Mouse (Mus musculus) G1E (cell line): ENCODE measurements at regions not wholly inside any gene's neighbourhood (a gene's known extent, or its start where the extent isn't known, plus 50 kb on each side); places are given as distances from the start of the nearest gene placed in this dataset.

Experiments
- ATAC-seq: 2 replicates; pipeline ENCODE4 v1.8.0; 2016; ENCODE audit warnings: mild to moderate bottlenecking; ENCODE audit not compliant: insufficient number of reproducible peaks, poor library complexity, low FRiP score, severe bottlenecking; ENCODE audit errors: extremely low read depth
- DNase-seq: peaks from one replicate; pipeline ENCODE4 v3.0.0; 2012; ENCODE audit warnings: low spot score
- H3K27me3 ChIP-seq: 2 replicates; pipeline ENCODE4 v1.6.1; 2012; ENCODE audit warnings: mild to moderate bottlenecking, low read length, inconsistent platforms; ENCODE audit not compliant: insufficient read depth
- H3K36me3 ChIP-seq: replicated peaks from 2 replicates; pipeline ENCODE3; 2012; ENCODE audit warnings: mild to moderate bottlenecking, inconsistent platforms
- H3K4me1 ChIP-seq: 2 replicates; pipeline ENCODE4 v1.6.1; 2012; ENCODE audit warnings: low read depth, low read length, inconsistent platforms, mixed read lengths; ENCODE audit not compliant: insufficient read depth
- H3K4me3 ChIP-seq: 2 replicates; pipeline ENCODE4 v1.5.1; 2012; ENCODE audit warnings: low read depth, mild to moderate bottlenecking, inconsistent platforms, low read length, moderate library complexity, mixed read lengths
- H3K9me3 ChIP-seq: replicated peaks from 2 replicates; pipeline ENCODE4 v1.6.1; 2012; ENCODE audit warnings: inconsistent platforms
- CTCF ChIP-seq: IDR thresholded peaks from 2 replicates; pipeline ENCODE4 v1.5.1; 2012; ENCODE audit warnings: low read depth, low read length, inconsistent platforms, mixed read lengths
- GATA1 ChIP-seq: IDR thresholded peaks from 2 replicates; pipeline ENCODE4 v1.6.1; 2012; ENCODE audit warnings: borderline replicate concordance, low read length, inconsistent platforms, mixed read lengths
- GATA2 ChIP-seq: IDR thresholded peaks from 2 replicates; pipeline ENCODE4 v1.6.1; 2012; ENCODE audit warnings: low read depth, low read length, inconsistent platforms, borderline replicate concordance
- POLR2AphosphoS5 ChIP-seq: IDR thresholded peaks from 2 replicates; pipeline ENCODE4 v1.6.1; 2012; ENCODE audit warnings: low read depth, low read length, inconsistent platforms; ENCODE audit not compliant: insufficient replicate concordance
- TAL1 ChIP-seq: conservative IDR thresholded peaks from 2 replicates; pipeline ENCODE4 v1.6.1; 2012; ENCODE audit warnings: low read depth, low read length, inconsistent platforms, mixed read lengths

DNA sequence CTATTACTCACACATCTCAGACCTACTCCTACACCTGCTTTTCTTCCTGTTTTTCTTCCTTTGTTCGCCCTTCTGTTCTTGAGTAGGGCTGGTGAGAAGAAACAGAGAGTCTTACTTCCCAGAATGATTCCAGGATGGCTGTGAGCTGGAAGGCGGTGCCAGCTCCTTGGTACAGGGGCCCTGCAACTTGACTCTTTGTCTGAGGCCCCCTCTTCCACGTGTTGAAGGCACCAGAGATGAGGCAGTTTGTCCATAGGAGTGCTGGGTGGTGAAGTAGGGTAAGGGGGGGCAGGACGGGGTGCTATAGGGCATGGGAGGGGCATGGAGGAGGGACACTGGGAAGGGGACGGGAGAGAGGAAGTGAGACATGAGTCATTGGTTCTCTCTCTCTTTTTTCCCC, 60.8 kb downstream of the Dmrta2 start:
- Histone ChIP-seq H3K4me1 (no peaks in the 10 kb centered on the region), H3K36me3 (no peaks in the 10 kb centered on the region), H3K27me3 (no peaks in the 10 kb centered on the region), H3K9me3 (peaks cover 12% of the 10 kb centered on the region), H3K4me3 (no peak overlapping the region)
- DNase-seq (no peak), ATAC-seq (no peak)
- TF ChIP-seq POLR2AphosphoS5 (no peak), CTCF (no peak)

DNA sequence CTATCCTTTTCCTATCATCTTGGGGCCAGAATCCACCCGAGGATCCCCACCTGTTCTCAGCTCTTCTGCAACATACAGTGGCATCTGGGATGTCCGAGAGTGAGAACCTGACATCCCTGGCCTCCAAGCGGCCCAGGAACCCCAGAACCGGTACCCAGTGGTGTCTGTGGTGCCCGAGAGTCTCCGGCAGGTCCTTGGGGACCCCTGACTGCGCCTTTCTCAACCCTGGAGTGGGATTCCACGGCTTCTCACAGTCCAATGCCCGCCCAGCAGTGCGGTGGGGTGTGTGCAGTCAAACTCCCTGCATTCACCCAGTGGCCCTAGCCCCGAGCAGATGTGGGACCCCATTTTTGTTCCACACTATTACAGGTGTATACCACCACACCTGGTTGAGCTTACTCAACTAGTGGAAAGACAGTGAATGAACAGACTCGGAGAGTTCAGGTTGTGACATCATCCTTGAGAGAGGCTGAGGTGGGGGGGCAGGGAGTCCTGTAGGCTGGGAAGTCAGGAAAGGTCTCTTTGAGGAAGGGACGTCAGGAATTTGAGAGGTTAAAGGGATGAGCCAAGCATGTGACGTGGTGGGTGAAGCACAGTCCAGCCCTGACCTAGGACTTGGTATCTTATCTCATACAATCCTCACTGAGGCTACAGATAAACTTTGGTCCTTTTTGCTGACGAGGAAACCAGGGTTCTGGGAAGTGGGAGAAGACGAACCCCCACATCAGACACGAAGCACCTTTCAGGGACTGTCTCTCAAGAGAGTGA, 67.2 kb downstream of the Dmrta2 start:
- TF ChIP-seq GATA1 (no peak), POLR2AphosphoS5 (no peak), TAL1 (no peak), GATA2 (no peak), CTCF (no peak)
- H3K9me3 ChIP-seq, result peaks cover 23% of the 10 kb centered on the region

GRCm38 (mm10) chr4:110045651-110046269, 67.9 kb downstream of the Dmrta2 start:
- Histone ChIP-seq H3K4me1 (no peaks in the 10 kb centered on the region), H3K9me3 (peaks cover 28% of the 10 kb centered on the region), H3K4me3 (no peak overlapping the region), H3K27me3 (no peaks in the 10 kb centered on the region), H3K36me3 (no peaks in the 10 kb centered on the region)
- ATAC-seq, result no peak
- DNase-seq, result no peak
- TF ChIP-seq GATA1, result no peak
- no peak for TF ChIP-seq GATA2
- no peak for TF ChIP-seq POLR2AphosphoS5
- TF ChIP-seq CTCF, result no peak
- no peak for TF ChIP-seq TAL1

More for the DNA sequence above, 67.2 kb downstream of the Dmrta2 start:
- DNase-seq (no peak), ATAC-seq (no peak)
- Histone ChIP-seq H3K27me3 (no peaks in the 10 kb centered on the region), H3K36me3 (no peaks in the 10 kb centered on the region), H3K4me3 (no peak overlapping the region), H3K4me1 (no peaks in the 10 kb centered on the region)

GRCm38 (mm10) chr4:110046270-110046651, 68.4 kb downstream of the Dmrta2 start:
- ATAC-seq (no peak), DNase-seq (no peak)

GRCm38 (mm10) chr4:110050393-110051280, 72.8 kb downstream of the Dmrta2 start:
- DNase-seq (no peak), ATAC-seq (no peak)
- no peaks in the 10 kb centered on the region; the same call in 1 of the 2 replicates for H3K27me3 ChIP-seq
- peaks cover 34% of the 10 kb centered on the region for H3K9me3 ChIP-seq
- no peaks in the 10 kb centered on the region for H3K4me1 ChIP-seq
- H3K36me3 ChIP-seq, result no peaks in the 10 kb centered on the region
- TF ChIP-seq GATA2 (no peak), GATA1 (no peak), POLR2AphosphoS5 (no peak), TAL1 (no peak)
- no peak overlapping the region for H3K4me3 ChIP-seq

More at GRCm38 (mm10) chr4:110046270-110046651, 68.4 kb downstream of the Dmrta2 start:
- H3K4me1 ChIP-seq, result no peaks in the 10 kb centered on the region
- no peak for TF ChIP-seq GATA1
- no peak for TF ChIP-seq CTCF
- no peak for TF ChIP-seq GATA2
- no peak for TF ChIP-seq POLR2AphosphoS5
- TF ChIP-seq TAL1, result no peak
- no peaks in the 10 kb centered on the region; the same call in 1 of the 2 replicates for H3K27me3 ChIP-seq
- H3K4me3 ChIP-seq, result no peak overlapping the region
- no peaks in the 10 kb centered on the region for H3K36me3 ChIP-seq
- H3K9me3 ChIP-seq, result peaks cover 33% of the 10 kb centered on the region

DNA sequence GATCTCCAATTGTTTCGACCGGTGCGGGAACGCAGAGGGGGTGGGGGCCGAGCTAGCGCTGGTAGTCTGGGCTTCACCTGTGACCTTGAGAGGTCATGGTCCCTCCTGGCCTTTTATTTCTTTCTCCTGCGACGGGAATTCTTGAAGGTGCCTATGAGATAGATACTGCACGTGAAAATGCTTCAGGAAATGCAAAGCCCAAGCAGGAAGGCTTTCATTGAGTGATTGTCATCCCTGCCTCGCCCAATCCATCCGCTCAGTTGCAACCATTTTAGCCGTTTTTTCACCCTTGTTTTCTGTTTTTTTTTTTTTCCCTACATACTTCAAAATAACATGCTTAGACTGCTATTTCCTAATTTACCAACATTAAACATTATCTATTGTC, 73.4 kb downstream of the Dmrta2 start:
- DNase-seq, result no peak
- Histone ChIP-seq H3K4me3 (no peak overlapping the region), H3K27me3 (no peaks in the 10 kb centered on the region; the same call in 1 of the 2 replicates), H3K36me3 (no peaks in the 10 kb centered on the region), H3K4me1 (no peaks in the 10 kb centered on the region), H3K9me3 (peaks cover 30% of the 10 kb centered on the region)
- no peak for TF ChIP-seq POLR2AphosphoS5
- no peak for TF ChIP-seq TAL1
- TF ChIP-seq CTCF, result no peak
- no peak for TF ChIP-seq GATA1
- TF ChIP-seq GATA2, result no peak
- ATAC-seq, result no peak
